Mouse (Mus musculus): ENCODE data around the gene Tmem229b. TPM values are rescaled to one million over a fixed set of nuclear protein-coding genes. Genes with fewer than 3 reads are reported as not detected.

Gene Tmem229b
- polyA plus RNA-seq, 1 experiment = 0.06 TPM

DNA sequence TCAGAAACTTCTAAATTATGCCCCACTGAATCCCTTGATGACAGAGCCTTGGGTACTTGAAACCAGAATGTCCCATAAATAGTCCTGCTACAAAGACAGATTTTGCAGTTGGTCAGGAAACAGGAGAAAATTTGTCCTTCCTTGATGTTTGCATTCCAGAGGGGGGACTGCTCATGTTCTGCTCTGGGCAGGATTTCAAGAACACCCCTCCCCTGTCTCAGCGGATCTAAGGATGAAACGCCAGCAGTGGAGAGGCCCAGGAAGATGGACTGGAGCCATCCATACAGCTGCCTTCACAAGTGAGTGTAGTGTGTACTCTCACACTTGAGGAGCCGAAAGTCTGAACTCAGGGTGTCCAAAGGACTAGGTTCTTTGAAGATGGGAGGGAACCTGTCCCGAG is 86.0 kb downstream of the Tmem229b start:
- peaks cover 3% of the 10 kb centered on the region; the same call in 1 of the 2 replicates for H3K9me3 ChIP-seq (ENCODE audit: control insufficient read depth, low read length)
- H3K4me3 ChIP-seq (replicated peaks) = no peak overlapping the region
- 0 out of 2 replicates have a peak, but pooled peaks cover 2% of the 10 kb centered on the region for H3K27me3 ChIP-seq (ENCODE audit: control insufficient read depth)
- TF ChIP-seq GATA1 (IDR thresholded peaks at IDR 0.05; ENCODE audit: low read length) (no peak), TAL1 (IDR thresholded peaks at IDR 0.05; ENCODE audit: low read length) (no peak)
- peaks cover 7% of the 10 kb centered on the region for H3K36me3 ChIP-seq (ENCODE audit: control insufficient read depth)
- H3K4me1 ChIP-seq (ENCODE audit: control insufficient read depth) = peaks cover 21% of the 10 kb centered on the region

GRCm38 (mm10) chr12:78919079-78919712 is 88.2 kb downstream of the Tmem229b start:
- Histone ChIP-seq H3K4me1 (ENCODE audit: control insufficient read depth) (peaks cover 41% of the 10 kb centered on the region), H3K4me3 (replicated peaks) (peak overlapping the region; percentile 15), H3K36me3 (ENCODE audit: control insufficient read depth) (peaks cover 20% of the 10 kb centered on the region), H3K27me3 (ENCODE audit: control insufficient read depth) (0 out of 2 replicates have a peak, but pooled peaks cover 2% of the 10 kb centered on the region), H3K9me3 (ENCODE audit: control insufficient read depth, low read length) (peaks cover 6% of the 10 kb centered on the region; the same call in 1 of the 2 replicates)
- TF ChIP-seq GATA1 (IDR thresholded peaks at IDR 0.05; ENCODE audit: low read length) (no peak), TAL1 (IDR thresholded peaks at IDR 0.05; ENCODE audit: low read length) (no peak)

DNA sequence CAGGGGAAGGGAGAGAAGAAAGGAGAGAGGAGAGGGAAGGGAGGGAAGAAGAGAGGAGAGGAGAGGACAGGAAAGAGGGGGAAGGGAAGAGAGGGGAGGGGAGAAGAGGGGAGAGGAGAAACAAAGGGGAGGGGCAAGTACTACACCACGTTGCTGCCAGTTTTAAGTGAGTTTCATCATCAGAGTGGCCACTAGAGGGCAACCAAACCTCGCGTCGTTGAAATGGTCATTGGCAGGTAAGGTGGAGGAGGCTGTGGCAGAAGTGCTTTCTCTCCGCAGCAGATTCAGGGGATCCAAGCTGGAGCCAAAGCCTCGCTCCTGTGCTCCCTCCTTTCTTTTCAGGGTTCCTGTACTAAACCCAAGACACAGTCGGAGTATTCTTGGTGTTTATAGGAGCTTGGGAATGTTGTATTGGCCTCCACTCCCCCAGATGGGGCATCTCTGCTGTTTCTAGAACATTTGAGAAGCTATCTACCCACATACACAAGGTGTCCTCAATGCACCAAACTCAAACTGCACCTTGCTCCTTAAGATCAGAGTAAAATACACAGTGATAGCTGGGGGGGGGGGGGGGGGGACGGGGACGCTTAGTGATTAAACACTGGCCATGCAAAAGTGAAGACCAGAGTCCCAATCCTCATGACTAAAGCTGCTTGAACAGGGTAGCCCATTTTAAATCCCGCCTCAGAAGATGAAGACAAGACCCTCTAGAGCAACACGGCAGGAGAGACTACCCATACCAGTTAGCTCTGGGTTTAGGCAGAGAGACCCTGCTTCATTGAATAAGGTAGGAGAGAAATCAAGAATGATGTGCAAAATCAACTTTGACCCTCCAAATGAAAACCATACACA is 89.0 kb downstream of the Tmem229b start:
- Histone ChIP-seq H3K4me3 (replicated peaks) (peak overlapping the region; percentile 15), H3K4me1 (ENCODE audit: control insufficient read depth) (peaks cover 45% of the 10 kb centered on the region), H3K36me3 (ENCODE audit: control insufficient read depth) (peaks cover 24% of the 10 kb centered on the region), H3K9me3 (ENCODE audit: control insufficient read depth, low read length) (peaks cover 6% of the 10 kb centered on the region; the same call in 1 of the 2 replicates), H3K27me3 (ENCODE audit: control insufficient read depth) (0 out of 2 replicates have a peak, but pooled peaks cover 2% of the 10 kb centered on the region)
- TF ChIP-seq TAL1 (IDR thresholded peaks at IDR 0.05; ENCODE audit: low read length) = no peak
- no peak for TF ChIP-seq GATA1 (IDR thresholded peaks at IDR 0.05; ENCODE audit: low read length)

GRCm38 (mm10) chr12:78916278-78916677 is 91.1 kb downstream of the Tmem229b start:
- Histone ChIP-seq H3K4me3 (replicated peaks) (no peak overlapping the region), H3K4me1 (ENCODE audit: control insufficient read depth) (peaks cover 59% of the 10 kb centered on the region), H3K27me3 (ENCODE audit: control insufficient read depth) (peaks cover 6% of the 10 kb centered on the region; the same call in 1 of the 2 replicates), H3K36me3 (ENCODE audit: control insufficient read depth) (peaks cover 25% of the 10 kb centered on the region), H3K9me3 (ENCODE audit: control insufficient read depth, low read length) (peaks cover 6% of the 10 kb centered on the region; the same call in 1 of the 2 replicates)
- TF ChIP-seq TAL1 (IDR thresholded peaks at IDR 0.05; ENCODE audit: low read length) = no peak
- no peak for TF ChIP-seq GATA1 (IDR thresholded peaks at IDR 0.05; ENCODE audit: low read length)

DNA sequence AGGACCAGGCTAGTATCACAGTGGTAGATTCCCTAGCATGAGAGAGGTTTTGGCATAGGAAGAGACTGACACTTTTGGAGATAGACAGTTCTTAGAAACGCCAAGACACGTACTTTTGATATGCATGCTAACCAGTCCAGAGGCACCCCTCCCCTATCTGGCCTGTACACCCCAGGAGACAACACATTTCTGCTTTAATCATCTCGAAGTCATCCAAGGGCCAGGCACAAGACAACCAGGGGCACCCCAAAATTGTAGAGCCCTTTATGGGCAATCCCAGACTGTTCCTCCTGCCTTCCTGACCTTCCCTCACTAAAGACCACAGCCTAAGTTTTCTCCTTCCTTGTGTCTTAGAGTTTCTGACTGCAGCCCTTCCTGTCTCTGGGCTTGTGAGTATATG is 91.9 kb downstream of the Tmem229b start:
- H3K36me3 ChIP-seq (ENCODE audit: control insufficient read depth) = peaks cover 25% of the 10 kb centered on the region
- H3K9me3 ChIP-seq (ENCODE audit: control insufficient read depth, low read length) = peaks cover 6% of the 10 kb centered on the region; the same call in 1 of the 2 replicates
- H3K4me1 ChIP-seq (ENCODE audit: control insufficient read depth) = peaks cover 66% of the 10 kb centered on the region
- no peak for TF ChIP-seq GATA1 (IDR thresholded peaks at IDR 0.05; ENCODE audit: low read length)
- TF ChIP-seq TAL1 (IDR thresholded peaks at IDR 0.05; ENCODE audit: low read length) = no peak
- peaks cover 11% of the 10 kb centered on the region; the same call in 1 of the 2 replicates for H3K27me3 ChIP-seq (ENCODE audit: control insufficient read depth)
- H3K4me3 ChIP-seq (replicated peaks) = peak overlapping the region; percentile 18

DNA sequence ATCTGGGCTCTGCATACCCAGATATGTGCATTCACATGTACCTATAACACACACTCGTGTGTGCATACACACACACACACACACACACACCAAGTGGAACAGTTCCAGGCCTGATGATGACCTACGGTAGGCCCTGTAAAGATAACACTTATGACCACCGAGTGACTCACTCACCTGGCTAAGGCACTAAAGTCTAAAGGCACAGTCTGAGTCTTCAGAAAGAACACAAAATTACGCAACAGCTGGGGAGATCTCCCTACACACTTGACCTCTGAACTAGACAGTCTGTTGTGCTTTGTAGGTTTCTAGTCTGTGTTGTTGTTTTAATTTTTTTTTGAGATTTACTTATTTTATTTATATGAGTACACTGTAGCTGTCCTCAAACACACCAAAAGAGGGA is 93.0 kb downstream of the Tmem229b start:
- peaks cover 76% of the 10 kb centered on the region for H3K4me1 ChIP-seq (ENCODE audit: control insufficient read depth)
- no peak overlapping the region for H3K4me3 ChIP-seq (replicated peaks)

More for the DNA sequence above, 93.0 kb downstream of the Tmem229b start:
- no peak for TF ChIP-seq TAL1 (IDR thresholded peaks at IDR 0.05; ENCODE audit: low read length)
- TF ChIP-seq GATA1 (IDR thresholded peaks at IDR 0.05; ENCODE audit: low read length) = no peak
- H3K27me3 ChIP-seq (ENCODE audit: control insufficient read depth) = peaks cover 15% of the 10 kb centered on the region
- H3K36me3 ChIP-seq (ENCODE audit: control insufficient read depth) = peaks cover 28% of the 10 kb centered on the region
- peaks cover 6% of the 10 kb centered on the region for H3K9me3 ChIP-seq (ENCODE audit: control insufficient read depth, low read length)

Other genes starting within 250 kb of the Tmem229b start
- gene Atp6v1d, start 146.0 kb downstream of the Tmem229b start, polyA plus RNA-seq (2012) = 0.70 and 1.2 TPM in 2 replicates
- gene Eif2s1, start 145.8 kb downstream of the Tmem229b start, polyA plus RNA-seq (2012) = 2.0 and 2.1 TPM in 2 replicates
- gene Plek2, start 100.7 kb downstream of the Tmem229b start, polyA plus RNA-seq (2012) = 8.1 and 8.2 TPM in 2 replicates
- not detected in 2 replicates for gene Plekhh1, start 21.5 kb upstream of the Tmem229b start, polyA plus RNA-seq (2012)
- 0.08 TPM in 1 of 2 replicates, not detected in the other for gene Pigh, start 82.0 kb upstream of the Tmem229b start, polyA plus RNA-seq (2012)
- not detected in 2 replicates for gene Arg2, start 123.2 kb upstream of the Tmem229b start, polyA plus RNA-seq (2012)
- gene Vti1b, start 165.0 kb upstream of the Tmem229b start, polyA plus RNA-seq (2012) = 2.5 and 2.7 TPM in 2 replicates
- gene Rdh11, start 184.7 kb upstream of the Tmem229b start, polyA plus RNA-seq (2012) = 0.08 and 0.22 TPM in 2 replicates
- gene Rdh12, start 201.3 kb upstream of the Tmem229b start, polyA plus RNA-seq (2012) = 0.04 TPM in 1 of 2 replicates, not detected in the other

All from erythroblast, embryonic 14.5 days (primary cell).